Mouse (Mus musculus) CH12F3 (cell line): Measurements from ENCODE around the gene Fam168b.

Experiments
- in situ Hi-C: fragments of 300-500 bp; cut with MboI; formaldehyde crosslinking; loops from 2 replicates; pipeline ENCODE4 v1.14.3; 2020; ENCODE audit warnings: low sequenced_read_pairs

Gene Fam168b

GRCm38 (mm10) chr1:34842887-34843618 lies at the start of gene Fam168b:
Gene Fam168b (minus strand): TSS chr1:34843065.
- in situ Hi-C loops: loop anchor here (25.0 kb wide), 1 partner anchor 356 kb away; the partner anchor contains the start of gene Prss39

DNA sequence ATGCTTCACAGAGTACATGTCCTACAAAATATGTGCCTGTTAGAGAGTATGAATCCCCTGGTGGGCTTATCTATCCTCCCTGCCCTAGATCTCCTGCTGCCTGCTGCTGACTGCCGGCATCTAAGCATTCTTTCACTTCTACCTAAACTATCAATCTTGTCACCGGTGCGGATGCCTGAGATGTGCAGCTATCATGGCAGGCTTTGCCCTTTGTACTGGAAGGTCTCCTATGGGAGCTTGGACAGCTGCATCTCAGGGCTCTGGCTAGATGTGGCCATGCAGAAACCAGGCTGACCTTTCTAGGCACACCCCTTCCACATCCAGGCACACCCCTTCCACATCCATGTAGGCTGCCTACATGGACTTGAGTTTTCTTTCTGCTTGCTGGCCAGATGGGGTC lies 49.6 kb upstream of the Fam168b start:
- in situ Hi-C loops: no loop called here

- in situ Hi-C loops: no loop called here
Measured at GRCm38 (mm10) chr1:34891559-34892289, 48.9 kb upstream of the Fam168b start.

DNA sequence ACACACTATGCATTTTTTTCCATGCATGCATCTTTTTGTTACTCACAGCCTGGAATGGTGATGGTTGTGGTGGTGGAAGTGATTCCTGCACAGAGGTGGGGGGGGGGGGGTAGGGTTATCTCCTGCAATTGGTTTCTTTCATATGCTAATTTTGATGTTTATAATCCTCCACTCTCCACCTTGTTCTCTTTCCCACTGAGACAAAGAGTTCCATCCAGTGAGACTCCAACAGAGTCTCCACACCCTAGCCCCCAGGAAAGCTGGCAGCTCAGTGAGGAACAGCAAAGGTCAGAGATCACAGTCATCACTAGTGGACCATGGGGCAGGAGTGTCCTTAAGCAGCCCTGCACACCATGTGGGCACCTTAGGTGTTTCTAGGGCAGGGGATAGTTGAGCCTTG lies 40.9 kb upstream of the Fam168b start:
- in situ Hi-C loops: no loop called here

DNA sequence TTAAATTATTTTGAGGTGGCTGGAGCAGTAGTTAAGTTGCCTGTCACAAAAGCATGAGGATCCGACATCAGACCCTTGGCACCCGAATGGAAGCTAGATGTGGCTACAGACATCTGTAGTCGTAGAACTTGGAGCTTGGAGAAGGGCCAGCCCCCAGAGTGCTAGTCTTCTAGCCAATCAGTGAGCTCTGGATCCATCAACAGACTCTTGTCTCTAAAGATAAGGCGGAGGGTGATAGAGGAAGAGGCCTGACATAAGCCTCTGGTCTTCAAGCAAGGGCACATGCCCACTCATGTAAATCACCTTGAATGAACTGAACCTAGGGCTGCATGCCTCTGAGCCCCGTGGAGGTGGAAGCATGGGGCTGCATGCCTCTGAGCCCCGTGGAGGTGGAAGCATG lies 36.7 kb upstream of the Fam168b start:
- in situ Hi-C loops: no loop called here

DNA sequence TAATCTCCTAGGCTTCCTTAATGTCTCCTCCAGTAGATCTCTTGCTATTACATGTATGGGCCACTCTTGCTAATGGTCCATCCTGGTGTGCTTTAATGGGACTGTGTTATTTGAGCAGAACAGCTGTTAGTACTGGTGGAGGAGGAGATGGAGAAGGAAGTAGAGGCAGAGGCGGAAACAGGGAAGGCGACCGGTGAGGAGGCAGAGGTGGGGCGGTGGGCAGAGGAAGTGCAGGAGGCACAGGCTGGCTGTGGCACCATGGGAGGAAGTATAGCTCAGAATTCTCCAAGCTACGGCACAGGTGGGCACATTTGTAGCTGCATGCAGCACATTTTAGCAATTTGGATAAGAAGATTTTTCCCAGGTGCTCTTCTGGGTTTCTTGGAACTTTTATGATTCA lies 30.7 kb upstream of the Fam168b start:
- in situ Hi-C loops: no loop called here

GRCm38 (mm10) chr1:34871170-34871569 lies 28.3 kb upstream of the Fam168b start:
- in situ Hi-C loops: no loop called here

DNA sequence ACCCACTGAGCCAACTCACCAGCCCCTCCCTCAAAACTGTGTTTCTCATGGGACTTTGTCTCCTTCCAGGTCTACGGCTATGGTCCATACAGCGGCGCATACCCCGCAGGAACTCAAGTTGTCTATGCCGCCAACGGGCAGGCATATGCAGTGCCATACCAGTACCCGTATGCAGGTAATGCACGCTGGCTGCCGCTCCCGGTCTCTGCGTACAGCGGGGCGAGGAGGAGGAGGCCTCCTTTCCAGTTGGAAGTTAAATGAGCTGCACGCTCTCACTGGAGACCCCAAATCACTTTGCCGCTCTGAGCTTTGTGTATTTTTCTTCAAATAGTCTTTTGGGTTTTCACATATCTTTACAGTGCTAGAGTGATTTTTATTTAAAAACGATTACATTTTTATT lies 26.4 kb upstream of the Fam168b start:
- in situ Hi-C loops: no loop called here

DNA sequence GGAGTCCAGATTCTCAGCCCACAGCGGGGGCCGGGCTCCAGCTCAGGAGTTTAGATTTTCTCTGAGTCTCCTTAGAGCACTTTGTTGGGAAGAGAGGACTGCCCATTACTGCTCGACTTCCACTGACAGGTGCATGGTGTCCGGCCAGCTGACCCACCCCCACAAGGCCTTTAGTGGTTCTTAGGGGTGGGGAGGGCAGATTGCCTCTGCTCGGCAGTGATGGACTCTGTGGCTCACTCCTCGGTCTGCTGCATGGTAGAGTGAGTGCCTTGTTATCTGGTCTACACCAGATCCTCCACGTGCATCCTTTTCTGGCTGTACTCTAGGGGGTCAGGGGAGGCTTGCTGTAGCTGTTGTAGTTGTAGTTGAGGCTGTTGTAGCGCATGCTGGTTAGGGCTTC lies 25.5 kb upstream of the Fam168b start:
- in situ Hi-C loops: no loop called here

DNA sequence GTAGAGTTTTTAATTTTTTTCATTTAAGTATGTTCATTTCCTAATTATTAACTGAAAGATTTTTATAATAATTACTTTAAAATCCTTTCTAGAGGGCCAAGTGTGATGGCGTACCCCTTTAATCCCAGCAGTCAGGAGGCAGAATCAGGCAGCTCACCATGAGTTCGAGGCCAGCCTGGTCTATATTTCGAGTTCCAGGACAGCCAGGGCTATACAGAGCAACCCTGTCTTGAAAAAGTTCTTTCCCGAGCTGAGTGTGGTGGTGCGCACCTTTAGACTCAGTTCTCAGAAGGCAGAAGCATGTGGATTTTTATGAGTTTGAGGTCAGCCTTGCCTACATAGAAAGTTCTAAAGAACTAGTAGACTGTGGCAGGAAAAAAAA lies 24.7 kb upstream of the Fam168b start:
- in situ Hi-C loops: no loop called here

GRCm38 (mm10) chr1:34866815-34867573 lies 24.1 kb upstream of the Fam168b start:
- in situ Hi-C loops: no loop called here

- in situ Hi-C loops: no loop called here
Measured at GRCm38 (mm10) chr1:34865866-34866265, 23.0 kb upstream of the Fam168b start.

DNA sequence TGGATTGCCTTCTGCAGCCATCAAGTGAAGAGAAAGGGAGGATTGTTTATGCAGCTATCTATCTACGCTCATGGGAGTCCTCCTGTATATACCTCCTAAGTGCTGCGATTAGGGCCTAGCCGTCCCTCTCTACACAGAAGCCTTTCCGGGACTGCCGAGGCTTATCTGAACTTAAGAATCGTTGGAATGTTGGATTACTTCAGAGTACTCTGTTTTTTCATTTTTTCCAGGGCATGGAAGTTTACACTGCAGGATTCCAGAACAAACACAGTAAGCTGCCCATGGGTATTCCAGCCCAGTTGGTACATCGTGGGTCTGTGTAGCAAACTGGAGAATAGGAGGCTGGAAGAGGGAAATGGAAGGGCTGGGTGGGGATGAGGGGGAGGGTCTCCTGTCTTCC lies 21.4 kb upstream of the Fam168b start:
- in situ Hi-C loops: no loop called here

- in situ Hi-C loops: no loop called here
Measured at GRCm38 (mm10) chr1:34863323-34863722, 20.5 kb upstream of the Fam168b start.

DNA sequence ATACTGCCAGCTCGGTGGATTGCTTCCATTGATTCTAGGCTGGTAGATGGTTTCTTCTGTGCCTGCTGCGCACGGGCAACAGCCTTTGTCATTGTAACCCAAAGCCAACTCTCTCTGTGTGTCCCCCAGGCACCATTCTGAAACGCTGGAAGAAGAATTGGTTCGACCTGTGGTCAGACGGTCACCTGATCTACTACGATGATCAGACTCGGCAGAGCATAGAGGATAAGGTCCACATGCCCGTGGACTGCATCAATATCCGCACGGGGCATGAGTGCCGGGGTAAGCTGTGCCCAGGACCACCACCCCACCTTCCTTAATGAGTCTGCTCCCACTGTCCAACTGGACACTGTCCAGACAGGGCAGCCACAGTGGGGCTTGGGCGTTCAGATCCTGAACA lies 20.0 kb upstream of the Fam168b start:
- in situ Hi-C loops: no loop called here

DNA sequence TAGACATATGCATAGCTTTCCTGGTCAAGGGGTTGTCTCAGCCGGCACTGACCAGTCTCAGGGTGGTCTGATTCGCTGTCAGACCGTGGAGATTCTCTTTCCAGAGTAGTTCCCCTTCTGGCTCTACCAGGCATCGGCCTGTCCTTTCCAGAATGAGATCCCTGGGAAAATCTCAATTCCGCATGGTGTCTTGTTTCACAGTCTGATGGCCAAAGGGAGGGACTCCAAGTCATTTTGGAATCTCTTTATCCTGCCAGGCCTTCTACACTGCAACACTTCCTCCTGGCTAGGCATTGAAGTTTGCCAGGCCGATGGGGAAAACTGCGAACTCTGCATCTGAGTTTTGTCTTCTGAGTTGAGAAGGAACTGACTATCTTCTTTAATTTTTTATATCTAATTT lies 17.3 kb upstream of the Fam168b start:
- in situ Hi-C loops: no loop called here

DNA sequence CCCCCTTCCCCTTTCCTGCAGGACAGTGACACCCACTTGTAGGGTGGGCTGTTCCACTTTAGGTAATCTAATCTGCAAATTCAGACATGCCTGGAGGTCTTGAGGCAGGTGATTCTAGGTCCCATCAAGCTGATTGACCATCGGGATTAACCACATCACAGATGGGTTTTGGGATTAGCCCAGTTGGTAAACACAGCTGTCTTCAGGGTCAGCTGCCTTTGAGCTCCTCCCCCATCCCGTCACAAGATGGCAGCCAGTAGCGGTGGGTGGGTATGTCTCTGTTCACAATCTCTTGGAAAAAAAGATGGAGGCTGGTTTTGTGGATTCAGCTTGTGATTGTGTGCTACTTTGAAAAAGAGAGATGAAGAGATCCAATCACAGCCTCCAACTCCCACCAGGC lies 16.9 kb upstream of the Fam168b start:
- in situ Hi-C loops: no loop called here

- in situ Hi-C loops: no loop called here
Measured at GRCm38 (mm10) chr1:34858671-34859070, 15.8 kb upstream of the Fam168b start.

- in situ Hi-C loops: no loop called here
Measured at GRCm38 (mm10) chr1:34855056-34855739, 12.3 kb upstream of the Fam168b start.

GRCm38 (mm10) chr1:34853786-34854185 lies 10.9 kb upstream of the Fam168b start:
- in situ Hi-C loops: no loop called here
